Mouse (Mus musculus): ENCODE data around the gene Fkbpl.

Fkbpl gene

GRCm38 (mm10) chr17:34664472-34664871 lies 19.9 kb downstream of the Fkbpl start:
- DNase-seq (ENCODE audit: low read depth, low spot score), result no peak

- DNase-seq (ENCODE audit: low read depth, low spot score), result no peak
Measured at GRCm38 (mm10) chr17:34670235-34670634, 25.7 kb downstream of the Fkbpl start, which contains the start of gene Tnxb. Gene Tnxb, plus strand, starts transcription at chr17:34670535.

- DNase-seq (ENCODE audit: low read depth, low spot score), result no peak
Measured at GRCm38 (mm10) chr17:34671151-34672066, 26.8 kb downstream of the Fkbpl start.

GRCm38 (mm10) chr17:34672246-34672792 lies 27.8 kb downstream of the Fkbpl start:
- no peak for DNase-seq (ENCODE audit: low read depth, low spot score)

GRCm38 (mm10) chr17:34673139-34673538 lies 28.6 kb downstream of the Fkbpl start:
- no peak for DNase-seq (ENCODE audit: low read depth, low spot score)

- DNase-seq (ENCODE audit: low read depth, low spot score), result no peak
Measured at GRCm38 (mm10) chr17:34674524-34675204, 30.1 kb downstream of the Fkbpl start.

GRCm38 (mm10) chr17:34675205-34676092 lies 30.9 kb downstream of the Fkbpl start:
- no peak for DNase-seq (ENCODE audit: low read depth, low spot score)

- no peak for DNase-seq (ENCODE audit: low read depth, low spot score)
Measured at GRCm38 (mm10) chr17:34676093-34676460, 31.5 kb downstream of the Fkbpl start.

- DNase-seq (ENCODE audit: low read depth, low spot score), result no peak
Measured at GRCm38 (mm10) chr17:34676671-34677070, 32.1 kb downstream of the Fkbpl start.

GRCm38 (mm10) chr17:34680191-34680590 lies 35.6 kb downstream of the Fkbpl start:
- no peak for DNase-seq (ENCODE audit: low read depth, low spot score)

GRCm38 (mm10) chr17:34680621-34681020 lies 36.1 kb downstream of the Fkbpl start:
- no peak for DNase-seq (ENCODE audit: low read depth, low spot score)

- DNase-seq (ENCODE audit: low read depth, low spot score), result no peak
Measured at GRCm38 (mm10) chr17:34681132-34681571, 36.6 kb downstream of the Fkbpl start.

GRCm38 (mm10) chr17:34681881-34682536 lies 37.4 kb downstream of the Fkbpl start:
- no peak for DNase-seq (ENCODE audit: low read depth, low spot score)

GRCm38 (mm10) chr17:34683179-34683578 lies 38.6 kb downstream of the Fkbpl start:
- DNase-seq (ENCODE audit: low read depth, low spot score), result no peak

- DNase-seq (ENCODE audit: low read depth, low spot score), result no peak
Measured at GRCm38 (mm10) chr17:34683686-34684220, 39.2 kb downstream of the Fkbpl start.

- no peak for DNase-seq (ENCODE audit: low read depth, low spot score)
Measured at GRCm38 (mm10) chr17:34684253-34684893, 39.8 kb downstream of the Fkbpl start.

GRCm38 (mm10) chr17:34685120-34686110 lies 40.9 kb downstream of the Fkbpl start:
- DNase-seq (ENCODE audit: low read depth, low spot score), result no peak

GRCm38 (mm10) chr17:34688889-34689288 lies 44.3 kb downstream of the Fkbpl start:
- no peak for DNase-seq (ENCODE audit: low read depth, low spot score)

- no peak for DNase-seq (ENCODE audit: low read depth, low spot score)
Measured at GRCm38 (mm10) chr17:34690458-34690857, 45.9 kb downstream of the Fkbpl start.
